Mouse (Mus musculus): ENCODE data around the gene Gm5105.

The Gm5105 gene

DNA sequence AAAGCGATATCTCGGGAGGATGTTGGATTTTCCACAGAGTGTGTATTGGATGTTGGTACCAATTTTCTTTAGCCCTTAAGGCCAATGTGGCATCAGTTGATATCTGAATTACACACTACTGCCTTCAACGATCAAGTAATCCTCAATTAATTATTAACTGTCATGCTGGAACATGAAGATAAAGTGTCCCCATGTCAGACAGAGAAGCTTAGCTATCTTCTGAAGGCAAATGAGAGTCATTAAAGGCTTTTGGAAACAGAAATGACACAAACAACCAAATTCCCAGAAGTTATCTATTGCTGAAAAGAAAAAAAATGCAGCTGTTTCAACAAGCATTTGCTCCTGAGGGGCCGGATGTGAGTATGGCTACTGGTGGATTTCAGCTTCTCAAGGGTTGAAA is 45.2 kb downstream of the Gm5105 start:
- no peak for DNase-seq

DNA sequence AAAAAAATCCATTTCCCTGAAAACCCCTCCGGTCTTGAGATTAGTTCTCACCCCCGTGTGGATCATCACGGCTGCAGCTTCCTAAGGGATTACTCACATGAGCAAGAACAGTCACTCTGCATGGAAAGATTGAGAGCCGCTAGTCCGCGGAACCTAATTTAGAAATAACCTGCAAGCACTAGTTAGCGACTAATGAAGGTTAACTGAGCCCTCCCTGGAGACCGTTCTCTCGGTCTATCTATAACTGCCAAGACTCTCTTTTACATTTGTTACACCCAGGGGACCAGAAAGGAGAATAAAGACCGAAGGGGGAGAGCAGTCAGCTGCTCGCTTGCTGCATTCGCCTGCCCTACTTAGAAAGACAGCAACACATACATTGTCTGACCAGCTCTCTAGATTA is 50.4 kb downstream of the Gm5105 start:
- no peak for DNase-seq

DNA sequence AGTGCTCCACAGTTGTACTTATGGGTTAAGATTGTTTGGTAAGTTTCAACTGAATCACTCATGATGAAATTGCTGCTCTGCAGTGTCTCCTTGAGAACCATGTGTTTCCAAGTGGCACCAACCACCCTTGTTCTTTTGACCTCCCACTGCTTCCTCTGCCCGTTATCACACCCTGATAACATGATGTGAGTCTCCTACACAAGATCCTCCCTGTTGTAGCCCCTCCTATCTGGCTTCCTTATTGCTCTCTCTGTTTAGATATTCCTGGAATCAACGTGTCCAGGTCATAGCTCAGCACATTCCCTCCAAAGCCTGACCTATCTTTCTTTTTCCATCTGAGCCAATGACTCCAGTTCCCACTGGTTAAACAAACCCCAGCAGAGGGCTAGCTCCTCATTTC is 52.5 kb downstream of the Gm5105 start:
- no peak for DNase-seq

DNA sequence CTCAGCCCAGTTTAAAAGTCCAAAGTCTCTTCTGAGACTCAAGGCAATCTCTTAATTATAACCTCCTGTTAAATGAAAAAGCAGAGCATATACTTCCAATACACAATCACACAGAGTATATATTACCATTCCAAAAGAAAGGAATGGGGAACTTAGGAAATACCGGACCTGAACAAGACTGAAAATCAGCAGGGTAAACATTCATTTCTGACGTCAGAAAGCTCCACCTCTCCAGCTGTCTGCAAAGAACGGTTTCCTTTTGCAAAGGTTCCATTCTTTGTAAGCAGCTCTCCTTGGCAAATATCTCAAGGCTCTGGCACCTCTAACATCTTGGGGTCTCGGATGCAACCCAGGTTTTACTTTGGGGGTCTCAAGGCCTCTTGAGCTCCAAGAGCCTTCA is 54.8 kb downstream of the Gm5105 start:
- no peak for DNase-seq

DNA sequence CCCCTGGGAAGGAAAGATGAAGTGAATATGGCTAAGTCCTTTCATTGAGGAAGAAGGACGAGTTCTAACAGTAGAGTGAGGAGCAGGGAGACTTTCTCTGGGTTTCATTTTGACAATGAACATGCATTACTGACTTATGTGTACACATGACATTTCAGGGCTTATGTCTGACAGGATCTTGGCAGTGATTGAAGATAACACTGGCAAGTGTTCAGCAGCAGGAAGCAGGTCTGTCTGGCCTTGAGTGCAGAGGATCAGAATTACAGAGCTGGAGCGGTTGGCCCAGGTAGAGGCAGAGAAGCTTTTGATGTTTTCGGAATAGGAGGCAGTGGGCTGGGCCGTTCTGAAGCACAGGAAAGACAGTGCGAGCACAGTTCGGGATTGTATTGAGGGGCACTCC is 59.0 kb downstream of the Gm5105 start:
- DNase-seq = no peak

DNA sequence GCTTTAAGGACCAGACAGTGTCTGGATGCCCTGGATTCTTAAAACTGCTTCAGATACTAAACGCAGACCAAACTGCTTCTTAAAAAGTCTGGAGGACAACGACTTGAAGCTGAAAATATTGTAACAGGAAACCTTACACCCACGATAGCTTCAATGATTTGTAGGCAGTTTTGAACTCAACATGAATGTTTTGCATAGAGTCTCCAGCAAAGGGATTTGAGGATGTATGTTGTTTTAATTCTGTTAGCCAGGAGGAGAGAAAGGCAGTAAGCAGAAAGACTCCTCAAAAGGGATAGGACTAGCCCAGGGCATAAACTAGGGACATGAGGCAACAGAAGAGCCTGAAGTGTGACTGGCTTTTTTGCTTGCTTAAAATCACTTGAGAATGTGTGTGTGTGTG is 60.3 kb downstream of the Gm5105 start:
- no peak for DNase-seq

DNA sequence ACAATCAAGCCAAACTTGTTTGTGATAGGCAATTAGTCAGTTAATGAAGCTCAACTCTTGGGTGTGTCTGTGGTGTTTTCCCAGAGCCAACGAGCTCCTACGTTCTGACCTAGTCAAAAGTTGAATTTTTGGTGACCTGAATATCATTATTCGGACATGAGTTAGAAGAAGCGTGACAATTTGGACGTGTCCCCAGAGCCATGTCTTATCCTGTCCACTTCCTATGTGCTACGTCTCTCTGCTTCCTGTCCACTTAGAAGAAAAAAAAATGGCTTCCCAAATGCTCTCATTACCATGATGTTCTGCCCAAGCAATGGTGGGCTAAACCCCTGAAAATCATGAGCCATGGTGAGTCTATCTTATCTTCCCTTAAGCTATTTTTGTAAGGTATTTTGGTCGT is 63.9 kb downstream of the Gm5105 start:
- no peak for DNase-seq

GRCm38 (mm10) chr3:138002545-138002944 is 64.6 kb downstream of the Gm5105 start:
- no peak for DNase-seq

DNA sequence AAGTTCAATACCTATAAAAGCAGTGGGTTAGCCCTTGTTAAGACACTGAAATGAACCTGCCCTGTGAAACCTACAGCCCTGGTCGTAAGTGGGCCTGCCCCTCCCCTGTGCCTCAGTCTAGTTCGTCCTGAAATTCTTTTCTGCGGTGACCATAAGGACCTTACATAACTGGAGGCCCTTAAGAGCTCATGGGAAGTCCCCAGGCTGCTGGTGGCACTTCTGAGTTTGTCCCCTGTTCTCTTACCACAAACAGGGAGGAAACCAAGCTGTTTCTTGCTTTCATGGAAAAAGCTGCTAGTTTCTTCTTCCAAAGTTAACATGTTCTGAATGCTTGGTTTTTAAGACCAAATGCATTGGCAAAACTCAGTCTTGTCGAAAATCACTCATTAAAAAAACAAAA is 65.3 kb downstream of the Gm5105 start:
- no peak for DNase-seq

- DNase-seq = peak; percentile 42
Measured at GRCm38 (mm10) chr3:138000724-138001069, 66.5 kb downstream of the Gm5105 start.

- DNase-seq = no peak
Measured at GRCm38 (mm10) chr3:138000062-138000723, 67.0 kb downstream of the Gm5105 start.

DNA sequence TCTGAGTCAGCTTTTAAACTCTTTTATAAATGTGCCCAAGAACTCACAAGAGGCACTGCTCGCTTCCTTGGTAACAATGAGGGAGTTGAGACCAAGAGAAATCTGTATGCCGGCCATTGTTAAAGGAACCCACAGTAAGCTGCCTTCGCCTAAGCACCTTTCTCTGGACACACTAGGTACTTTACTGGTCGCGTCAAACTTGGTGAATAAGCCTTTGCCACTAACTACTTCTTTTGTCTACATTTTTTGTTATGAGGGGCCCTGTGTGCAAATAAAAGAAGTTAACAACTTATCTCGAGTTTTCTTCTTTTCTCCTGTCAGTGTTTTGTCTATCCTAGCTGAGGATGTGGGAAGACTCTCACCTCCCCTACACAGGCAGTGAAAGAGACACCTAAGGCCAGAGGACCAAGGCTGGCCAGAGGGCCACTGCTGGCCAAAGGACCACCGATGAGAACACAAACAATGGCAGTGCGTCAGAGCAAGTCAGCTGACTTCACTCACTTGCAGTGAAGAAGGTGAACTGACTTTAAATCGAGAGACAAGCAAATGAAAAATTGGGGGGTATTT is 67.9 kb downstream of the Gm5105 start:
- no peak for DNase-seq

Measured in liver (tissue).